Mouse (Mus musculus): ENCODE data around the gene Gm44502. TPM values are rescaled to one million over a fixed set of nuclear protein-coding genes. Genes with fewer than 3 reads are reported as not detected.

Gm44502 gene
- total RNA-seq (2015) (not detected in 2 replicates), total RNA-seq (2017) (0.26 and 0.45 TPM in 2 replicates)

- ATAC-seq (ENCODE audit: poor library complexity, severe bottlenecking): peak; percentile 87
Measured at GRCm38 (mm10) chr15:89429352-89430221, at the start of gene Gm44502, which contains the start of the genes C730034F03Rik and Chkb. Gene Gm44502 (minus strand): TSS chr15:89429696. Gene C730034F03Rik (plus strand): TSS chr15:89429589. Gene Chkb (minus strand): TSS chr15:89429908.

GRCm38 (mm10) chr15:89478622-89479021 lies 49.1 kb upstream of the Gm44502 start:
- ATAC-seq (ENCODE audit: poor library complexity, severe bottlenecking): no peak

- ATAC-seq (ENCODE audit: poor library complexity, severe bottlenecking): no peak
Measured at GRCm38 (mm10) chr15:89477806-89478205, 48.3 kb upstream of the Gm44502 start.

- no peak for ATAC-seq (ENCODE audit: poor library complexity, severe bottlenecking)
Measured at GRCm38 (mm10) chr15:89477091-89477491, 47.6 kb upstream of the Gm44502 start, which contains the start of gene Arsa. Gene Arsa (minus strand): TSS chr15:89477425.

GRCm38 (mm10) chr15:89476475-89476815 lies 46.9 kb upstream of the Gm44502 start:
- ATAC-seq (ENCODE audit: poor library complexity, severe bottlenecking): peak; percentile 25

GRCm38 (mm10) chr15:89475611-89476474 lies 46.3 kb upstream of the Gm44502 start:
- peak; percentile 88 for ATAC-seq (ENCODE audit: poor library complexity, severe bottlenecking)

- ATAC-seq (ENCODE audit: poor library complexity, severe bottlenecking): no peak
Measured at GRCm38 (mm10) chr15:89475293-89475600, 45.8 kb upstream of the Gm44502 start.

- no peak for ATAC-seq (ENCODE audit: poor library complexity, severe bottlenecking)
Measured at GRCm38 (mm10) chr15:89474596-89475292, 45.2 kb upstream of the Gm44502 start.

GRCm38 (mm10) chr15:89473921-89474320 lies 44.4 kb upstream of the Gm44502 start:
- no peak for ATAC-seq (ENCODE audit: poor library complexity, severe bottlenecking)

GRCm38 (mm10) chr15:89473370-89473769 lies 43.9 kb upstream of the Gm44502 start:
- ATAC-seq (ENCODE audit: poor library complexity, severe bottlenecking): no peak

- no peak for ATAC-seq (ENCODE audit: poor library complexity, severe bottlenecking)
Measured at GRCm38 (mm10) chr15:89471476-89471875, 42.0 kb upstream of the Gm44502 start.

- ATAC-seq (ENCODE audit: poor library complexity, severe bottlenecking): peak; percentile 63
Measured at GRCm38 (mm10) chr15:89468577-89468976, 39.1 kb upstream of the Gm44502 start.

- no peak for ATAC-seq (ENCODE audit: poor library complexity, severe bottlenecking)
Measured at GRCm38 (mm10) chr15:89465052-89465451, 35.6 kb upstream of the Gm44502 start.

GRCm38 (mm10) chr15:89463334-89464235 lies 34.1 kb upstream of the Gm44502 start:
- ATAC-seq (ENCODE audit: poor library complexity, severe bottlenecking): no peak

GRCm38 (mm10) chr15:89462176-89462575 lies 32.7 kb upstream of the Gm44502 start:
- no peak for ATAC-seq (ENCODE audit: poor library complexity, severe bottlenecking)

GRCm38 (mm10) chr15:89461321-89461720 lies 31.8 kb upstream of the Gm44502 start:
- ATAC-seq (ENCODE audit: poor library complexity, severe bottlenecking): no peak

GRCm38 (mm10) chr15:89460298-89460697 lies 30.8 kb upstream of the Gm44502 start:
- no peak for ATAC-seq (ENCODE audit: poor library complexity, severe bottlenecking)

- ATAC-seq (ENCODE audit: poor library complexity, severe bottlenecking): no peak
Measured at GRCm38 (mm10) chr15:89459821-89460220, 30.3 kb upstream of the Gm44502 start.

- ATAC-seq (ENCODE audit: poor library complexity, severe bottlenecking): peak; percentile 66
Measured at GRCm38 (mm10) chr15:89458942-89459341, 29.4 kb upstream of the Gm44502 start.

- no peak for ATAC-seq (ENCODE audit: poor library complexity, severe bottlenecking)
Measured at GRCm38 (mm10) chr15:89455642-89456041, 26.1 kb upstream of the Gm44502 start.

Measured in megakaryocyte, adult 5-6 weeks (primary cell).